Mouse (Mus musculus): Measurements from ENCODE around the gene Caskin1. TPM values are rescaled to one million over a fixed set of nuclear protein-coding genes. Genes with fewer than 3 reads are reported as not detected.
A peak's percentile ranks its signal among the peaks of the same experiment; 100 is the strongest.

Caskin1 gene
- total RNA-seq, 2 experiments from 2014 or later: not detected

GRCm38 (mm10) chr17:24470701-24471527 is 17.5 kb upstream of the Caskin1 start:
- ATAC-seq (replicated peaks; ENCODE audit: poor library complexity, severe bottlenecking): 0 out of 2 replicates have a peak, but pooled peaks have one; percentile 10

- no peak for ATAC-seq (replicated peaks; ENCODE audit: poor library complexity, severe bottlenecking)
Observed at GRCm38 (mm10) chr17:24472512-24472911, 15.9 kb upstream of the Caskin1 start.

GRCm38 (mm10) chr17:24473612-24474275 is 14.7 kb upstream of the Caskin1 start, which contains the start of gene Bricd5:
Gene Bricd5 (plus strand): TSS chr17:24473884.
- no peak for ATAC-seq (replicated peaks; ENCODE audit: poor library complexity, severe bottlenecking)

GRCm38 (mm10) chr17:24474557-24474956 is 13.8 kb upstream of the Caskin1 start:
- ATAC-seq (replicated peaks; ENCODE audit: poor library complexity, severe bottlenecking): no peak

GRCm38 (mm10) chr17:24475586-24475985 is 12.8 kb upstream of the Caskin1 start:
- no peak for ATAC-seq (replicated peaks; ENCODE audit: poor library complexity, severe bottlenecking)

GRCm38 (mm10) chr17:24476022-24476776 is 12.2 kb upstream of the Caskin1 start:
- ATAC-seq (replicated peaks; ENCODE audit: poor library complexity, severe bottlenecking): no peak

- ATAC-seq (replicated peaks; ENCODE audit: poor library complexity, severe bottlenecking): peak; percentile 55
Observed at GRCm38 (mm10) chr17:24477053-24477984, 11.1 kb upstream of the Caskin1 start.

GRCm38 (mm10) chr17:24477985-24478600 is 10.3 kb upstream of the Caskin1 start:
- no peak for ATAC-seq (replicated peaks; ENCODE audit: poor library complexity, severe bottlenecking)

- peak; percentile 83 for ATAC-seq (replicated peaks; ENCODE audit: poor library complexity, severe bottlenecking)
Observed at GRCm38 (mm10) chr17:24478663-24479380, 9.6 kb upstream of the Caskin1 start, which contains the start of gene Mlst8. Gene Mlst8 (minus strand): TSS chr17:24479078.

GRCm38 (mm10) chr17:24479431-24479830 is 9.0 kb upstream of the Caskin1 start:
- no peak for ATAC-seq (replicated peaks; ENCODE audit: poor library complexity, severe bottlenecking)

GRCm38 (mm10) chr17:24480201-24480826 is 8.1 kb upstream of the Caskin1 start:
- ATAC-seq (replicated peaks; ENCODE audit: poor library complexity, severe bottlenecking): peak; percentile 39

- no peak for ATAC-seq (replicated peaks; ENCODE audit: poor library complexity, severe bottlenecking)
Observed at GRCm38 (mm10) chr17:24481027-24481815, 7.2 kb upstream of the Caskin1 start.

- no peak for ATAC-seq (replicated peaks; ENCODE audit: poor library complexity, severe bottlenecking)
Observed at GRCm38 (mm10) chr17:24483495-24483894, 4.9 kb upstream of the Caskin1 start.

- ATAC-seq (replicated peaks; ENCODE audit: poor library complexity, severe bottlenecking): no peak
Observed at GRCm38 (mm10) chr17:24485090-24485860, 3.1 kb upstream of the Caskin1 start.

GRCm38 (mm10) chr17:24488662-24489264 is 362 bp downstream of the Caskin1 start:
- ATAC-seq (replicated peaks; ENCODE audit: poor library complexity, severe bottlenecking): peak; percentile 38

Measured in granulocyte monocyte progenitor cell, adult 5-6 weeks (primary cell).